Mouse (Mus musculus) frontal cortex, adult 2 months (tissue): ENCODE measurements around the gene Birc5. TPM values are rescaled to one million over a fixed set of nuclear protein-coding genes. Genes with fewer than 3 reads are reported as not detected.
"Not testable (repeated sequence)": the region's sequence is repeated elsewhere in the genome, so short reads cannot be mapped to it uniquely, and the experiment has no call there.

Experiments
- DNase-seq, 2 experiments: peaks; one replicate each; pipeline ENCODE4 v3.0.0; 2022; ENCODE audit warnings: low spot score in 1 of 2; ENCODE audit errors: extremely low spot score in 1 of 2
- polyA plus RNA-seq: library from polyadenylated mRNA; depleted of rRNA; stranded (reverse); fragments of >200 nt; gene quantifications from 2 replicates; pipeline ENCODE4 v1.2.3, GENCODE M21; 2012

Birc5 gene
- polyA plus RNA-seq, 1 experiment = 2.8 TPM

DNA sequence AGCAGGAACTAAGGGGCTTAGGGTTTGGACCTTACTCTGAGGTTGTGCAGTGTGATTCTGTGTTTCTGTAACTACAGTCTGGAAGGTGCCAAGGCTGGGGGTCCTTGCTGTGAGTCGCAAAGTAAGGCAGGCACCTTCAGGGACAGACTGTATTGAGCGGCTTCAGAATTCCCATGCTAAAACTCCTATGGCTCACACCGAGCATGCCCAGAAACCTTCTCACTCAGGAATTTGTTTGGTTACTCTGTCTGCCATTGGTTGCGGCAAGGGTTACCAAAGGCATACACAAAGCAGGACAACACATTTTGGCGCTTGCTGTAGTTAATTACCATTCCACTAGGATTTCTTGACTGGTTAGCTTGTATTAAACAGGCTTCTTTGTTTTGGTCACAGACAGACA, 22.9 kb upstream of the Birc5 start:
- no peak for DNase-seq

DNA sequence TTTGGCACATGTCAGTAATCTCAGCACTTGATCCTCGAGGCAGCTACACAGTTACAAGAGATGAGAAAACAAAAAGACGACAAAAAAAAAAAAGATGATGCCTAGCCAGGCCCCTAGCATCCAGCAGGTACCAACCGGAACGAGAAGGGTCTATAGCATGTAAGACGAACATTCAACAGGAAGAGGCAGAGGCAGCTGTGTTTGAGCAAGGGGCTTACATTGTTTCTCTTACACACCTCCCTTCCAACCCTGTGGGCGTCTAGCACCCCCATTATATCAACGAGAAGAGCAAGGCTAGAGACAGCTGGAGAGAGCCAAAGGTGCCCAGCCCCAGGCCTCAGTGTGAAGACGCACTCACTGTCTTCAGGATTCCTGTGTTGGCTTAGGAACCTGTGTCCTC, 22.1 kb upstream of the Birc5 start:
- no peak for DNase-seq

- no peak for DNase-seq
Measured at GRCm38 (mm10) chr11:117827386-117827785, 21.7 kb upstream of the Birc5 start.

DNA sequence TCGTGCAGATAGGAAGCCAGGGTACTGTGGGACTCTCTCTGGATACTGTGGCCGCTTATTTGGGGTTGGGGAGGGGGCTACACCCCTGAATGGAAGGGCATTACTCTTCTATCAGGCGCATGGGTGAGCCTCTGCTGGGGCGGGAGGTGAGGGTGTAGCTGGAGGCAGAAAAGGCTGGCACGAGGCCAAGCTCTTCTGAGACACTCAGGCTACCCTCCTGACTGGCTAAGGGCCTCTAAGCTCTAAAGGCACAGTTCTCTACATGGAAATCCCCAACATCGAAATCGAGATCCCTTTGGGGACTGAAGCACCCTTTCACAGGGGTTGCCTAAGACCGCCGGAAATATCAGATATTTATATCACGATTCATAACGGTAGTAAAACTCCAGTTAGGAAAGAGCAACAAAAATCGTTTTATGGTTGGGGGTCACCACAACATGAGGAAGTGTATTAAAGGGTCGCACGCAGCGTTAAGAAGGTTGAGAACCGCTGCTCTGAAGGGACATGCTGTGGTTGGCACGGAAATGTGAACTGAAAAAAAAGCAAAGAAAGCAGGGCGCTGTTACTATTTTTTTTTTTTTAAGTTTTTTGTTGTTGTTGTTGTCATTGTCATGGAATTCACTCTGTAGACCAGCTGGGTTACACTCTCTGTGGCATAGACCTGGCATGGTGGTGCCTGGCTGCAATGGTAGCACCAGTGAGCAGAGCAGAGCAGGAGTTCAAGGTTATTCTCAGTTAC, 20.7 kb upstream of the Birc5 start:
- DNase-seq = no peak

GRCm38 (mm10) chr11:117828888-117829604, 20.0 kb upstream of the Birc5 start:
- DNase-seq = no peak

DNA sequence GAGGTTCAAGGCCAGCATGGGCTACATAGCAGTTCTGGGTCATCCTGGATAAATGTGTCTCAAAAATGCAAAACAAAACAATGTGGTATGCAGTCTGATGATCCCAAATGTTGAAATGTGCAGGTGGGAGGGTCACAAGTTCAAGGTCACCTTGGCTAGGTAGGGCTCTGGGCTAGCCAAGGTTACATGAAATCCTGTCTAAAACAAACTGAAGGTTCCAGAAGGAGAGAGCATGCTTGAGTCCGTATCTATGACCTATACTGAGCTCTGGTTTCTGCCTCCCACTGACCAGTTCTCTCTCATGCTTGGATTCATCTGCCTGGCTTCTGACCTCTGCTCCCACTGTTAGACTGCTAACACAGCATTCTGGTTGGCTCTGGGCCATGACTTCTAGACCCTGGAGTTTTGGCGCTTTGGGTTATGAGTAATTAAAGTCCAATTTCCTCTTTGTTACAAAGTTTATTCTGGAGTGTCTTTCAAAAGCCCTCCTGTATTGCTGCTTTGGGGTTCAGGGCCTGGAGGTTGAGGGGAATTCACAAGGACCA, 19.3 kb upstream of the Birc5 start:
- DNase-seq = no peak

- DNase-seq = no peak
Measured at GRCm38 (mm10) chr11:117830401-117830800, 18.6 kb upstream of the Birc5 start.

DNA sequence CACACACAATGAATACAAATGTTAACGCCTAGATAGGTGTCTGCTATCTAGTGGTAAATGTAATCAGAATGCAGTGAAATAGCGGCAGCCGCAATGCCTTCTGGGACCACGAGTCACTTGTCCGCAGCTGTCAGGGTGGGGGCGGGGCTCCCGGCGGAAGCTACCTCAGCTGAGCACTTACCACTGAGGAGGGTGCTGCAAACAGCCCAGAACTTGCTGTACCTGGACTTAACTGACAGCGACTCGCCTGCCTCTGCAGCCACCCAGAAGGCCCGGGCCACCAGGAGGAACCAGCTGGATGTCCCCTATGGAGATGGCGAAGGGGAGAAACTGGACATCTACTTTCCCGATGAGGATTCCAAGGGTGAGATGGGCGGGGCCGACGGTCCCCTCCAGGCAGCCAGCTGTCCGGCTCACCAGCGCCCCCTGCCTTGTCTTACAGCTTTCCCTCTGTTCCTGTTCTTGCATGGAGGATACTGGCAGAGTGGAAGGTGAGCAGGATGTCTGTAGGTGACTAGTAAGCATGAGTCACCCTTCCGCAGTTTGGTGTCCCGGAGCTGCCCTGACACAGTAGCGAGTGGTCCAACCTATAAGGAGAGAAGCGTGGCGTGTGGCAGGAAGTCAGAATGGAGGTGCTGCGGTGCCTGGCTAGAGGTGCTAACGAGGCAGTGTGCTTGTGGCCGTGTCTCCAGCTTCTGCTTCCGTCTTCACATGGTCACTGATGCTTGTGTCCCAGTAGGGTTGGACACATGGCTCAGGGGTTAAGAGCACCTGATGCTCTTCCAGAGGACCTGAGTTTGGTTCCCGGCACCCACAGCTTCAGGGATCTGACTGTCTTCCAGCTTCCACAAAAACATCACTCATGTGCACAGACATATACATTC, 16.7 kb upstream of the Birc5 start:
- peak in 1 of 2 experiments; percentile 82 for DNase-seq

GRCm38 (mm10) chr11:117833509-117833908, 15.5 kb upstream of the Birc5 start:
- DNase-seq = not testable (repeated sequence)

DNA sequence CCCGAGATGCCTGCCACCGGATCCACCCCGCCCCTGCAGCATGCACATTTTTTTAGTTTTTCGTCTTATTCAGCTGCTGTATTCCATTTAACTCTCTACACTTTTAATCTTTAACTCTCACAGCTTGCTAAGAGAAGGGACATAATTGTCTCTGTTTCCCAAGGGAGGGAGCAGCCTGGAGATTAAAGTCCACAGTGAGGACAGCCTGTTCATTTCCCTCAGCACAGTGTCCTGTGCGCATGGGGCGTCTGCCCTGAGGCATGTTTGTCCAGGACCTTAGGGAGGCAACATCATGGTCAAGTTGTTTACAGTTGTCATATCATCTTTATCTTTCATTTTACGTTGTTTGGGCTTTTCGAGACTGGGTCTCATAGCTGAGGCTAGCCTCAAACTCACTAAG, 15.0 kb upstream of the Birc5 start:
- DNase-seq = no peak

GRCm38 (mm10) chr11:117836306-117836705, 12.7 kb upstream of the Birc5 start:
- DNase-seq = peak; percentile 37 to 73

- no peak for DNase-seq
Measured at GRCm38 (mm10) chr11:117838572-117838971, 10.5 kb upstream of the Birc5 start.

- no peak for DNase-seq
Measured at GRCm38 (mm10) chr11:117839021-117839420, 10.0 kb upstream of the Birc5 start.

- DNase-seq = no peak
Measured at GRCm38 (mm10) chr11:117840910-117841309, 8.1 kb upstream of the Birc5 start.

- no peak for DNase-seq
Measured at GRCm38 (mm10) chr11:117843434-117843833, 5.6 kb upstream of the Birc5 start.

- no peak for DNase-seq
Measured at GRCm38 (mm10) chr11:117844997-117845396, 4.1 kb upstream of the Birc5 start.

- no peak for DNase-seq
Measured at GRCm38 (mm10) chr11:117845651-117846050, 3.4 kb upstream of the Birc5 start.

GRCm38 (mm10) chr11:117846640-117847039, 2.4 kb upstream of the Birc5 start:
- no peak for DNase-seq

GRCm38 (mm10) chr11:117847593-117848215, 1.3 kb upstream of the Birc5 start:
- no peak for DNase-seq

DNA sequence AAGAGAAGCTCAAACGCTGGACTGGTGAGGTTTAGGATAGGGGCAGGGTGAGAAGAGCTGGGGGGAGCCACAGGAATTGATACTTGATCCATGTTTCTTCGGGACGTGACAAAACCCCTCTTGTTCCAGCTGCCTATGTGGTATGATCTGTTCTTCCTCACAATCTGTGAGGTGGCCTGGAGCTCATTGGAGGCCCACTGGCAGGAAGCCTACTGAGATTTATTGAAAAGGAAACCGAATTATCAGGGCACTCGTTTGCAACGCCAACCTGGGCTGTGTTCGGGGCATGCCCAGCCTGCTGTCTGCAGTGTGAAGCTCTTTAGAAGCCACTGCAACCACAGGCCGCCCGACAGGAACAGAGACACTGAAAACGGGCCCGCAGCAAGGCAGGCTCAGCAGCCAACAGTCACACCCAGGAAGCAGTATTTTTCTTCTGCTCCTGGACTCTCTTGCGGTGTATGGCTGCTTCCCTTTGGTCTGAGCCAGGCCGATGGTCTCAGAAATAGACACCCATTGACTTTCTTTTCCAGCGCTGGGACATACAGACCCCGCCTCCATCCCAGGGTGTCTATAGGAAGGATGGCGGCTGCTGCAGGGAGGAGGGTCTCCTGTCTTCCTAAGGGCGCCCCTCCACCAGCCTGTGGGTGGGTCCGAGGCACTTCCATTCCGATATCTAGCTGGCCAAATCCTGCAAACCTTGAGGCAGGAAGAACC, 623 bp upstream of the Birc5 start:
- DNase-seq = no peak
